Mouse (Mus musculus): ENCODE measurements at regions not wholly inside any gene's neighbourhood (a gene's known extent, or its start where the extent isn't known, plus 50 kb on each side); places are given as distances from the start of the nearest gene placed in this dataset.

DNA sequence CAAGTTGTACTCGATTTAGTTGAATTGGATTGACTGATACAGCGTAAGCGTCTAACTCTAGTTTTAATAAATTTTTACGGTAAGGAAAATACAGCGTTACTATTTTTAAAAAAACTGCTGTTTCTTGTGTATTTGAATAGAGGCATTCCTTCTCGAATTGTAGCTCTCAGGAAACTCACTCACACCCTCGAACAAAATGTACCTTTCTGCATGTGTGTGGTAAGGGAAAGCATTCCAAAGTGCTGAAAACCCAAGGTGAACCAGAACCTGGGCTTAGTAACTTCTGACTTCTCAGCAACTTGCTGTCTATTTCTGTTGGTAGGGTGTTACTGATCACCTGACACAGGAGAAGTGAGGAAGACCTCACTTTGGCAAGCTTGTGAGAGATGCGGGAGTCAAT, 247.0 kb downstream of the Nr2f2 start:
- TF ChIP-seq CTCF (IDR thresholded peaks at IDR 0.05; ENCODE audit: control insufficient read depth, insufficient read depth, insufficient replicate concordance, low read depth, low read length) (no peak), POLR2A (IDR thresholded peaks at IDR 0.05; ENCODE audit: control insufficient read depth, low read depth, low read length) (no peak)
